Mouse (Mus musculus): ENCODE measurements around the gene Creb1. TPM values are rescaled to one million over a fixed set of nuclear protein-coding genes. Genes with fewer than 3 reads are reported as not detected.
"Not testable (repeated sequence)": the region's sequence is repeated elsewhere in the genome, so short reads cannot be mapped to it uniquely, and the experiment has no call there.

Gene Creb1
- polyA plus RNA-seq, 1 experiment from 2014 or later = 47.9 TPM

DNA sequence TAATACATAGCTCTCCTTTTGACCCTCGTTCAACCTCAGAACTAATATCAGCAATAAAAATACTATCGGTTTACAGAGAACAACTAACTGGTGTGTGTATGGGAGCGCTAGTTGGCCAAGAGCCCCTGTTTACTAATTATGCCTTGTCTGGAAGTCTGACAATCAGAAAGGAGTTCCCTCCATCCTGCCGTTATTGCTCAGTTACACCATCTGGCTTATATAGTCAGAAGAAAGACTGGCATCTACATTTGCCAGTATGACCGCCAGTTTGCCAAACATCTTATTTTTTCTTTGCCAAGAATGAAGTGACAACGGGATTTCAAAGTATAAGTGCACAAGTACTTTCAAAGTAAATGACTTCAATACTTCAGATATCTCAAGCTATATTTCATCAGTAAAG, 108.6 kb downstream of the Creb1 start:
- Histone ChIP-seq H3K4me2 (replicated peaks; ENCODE audit: low read depth, low read length) (no peak overlapping the region), H3K27ac (ENCODE audit: low read depth, low read length) (no peak overlapping the region), H3K9me3 (ENCODE audit: control insufficient read depth, low read length) (no peaks in the 10 kb centered on the region), H3K27me3 (ENCODE audit: control insufficient read depth, insufficient read depth, low read length) (no peaks in the 10 kb centered on the region), H3K4me1 (ENCODE audit: control insufficient read depth, insufficient read depth, low read length) (no peaks in the 10 kb centered on the region), H3K9ac (ENCODE audit: low read depth, low read length) (no peak overlapping the region), H3K4me3 (ENCODE audit: low read length) (no peak overlapping the region), H3K36me3 (ENCODE audit: control insufficient read depth, insufficient read depth, low read length) (no peaks in the 10 kb centered on the region)
- ATAC-seq (ENCODE audit: low FRiP score, low TSS enrichment) = no peak
- WGBS = 90% methylated on average over 6 of the region's 6 CpGs

DNA sequence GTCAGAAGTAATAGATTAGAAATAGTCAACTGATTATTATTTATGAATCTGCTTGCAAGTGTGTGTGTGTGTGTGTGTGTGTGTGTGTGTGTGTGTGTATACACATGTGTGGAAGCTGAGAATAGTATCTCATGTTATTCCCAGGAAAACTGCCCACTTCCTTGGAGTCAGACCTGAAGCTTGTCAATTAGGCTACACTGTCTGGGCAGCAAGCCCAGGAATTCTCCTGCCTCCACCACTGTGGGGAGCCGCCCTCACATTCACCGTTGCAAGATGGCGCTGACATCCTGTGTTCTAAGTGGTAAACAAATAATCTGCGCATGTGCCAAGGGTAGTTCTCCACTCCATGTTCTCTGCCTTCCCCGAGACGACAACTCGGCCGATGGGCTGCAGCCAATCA, 110.1 kb downstream of the Creb1 start:
- H3K36me3 ChIP-seq (ENCODE audit: control insufficient read depth, insufficient read depth, low read length); H3K4me2 ChIP-seq (replicated peaks; ENCODE audit: low read depth, low read length); H3K4me3 ChIP-seq (ENCODE audit: low read length); ATAC-seq (ENCODE audit: low FRiP score, low TSS enrichment); H3K27me3 ChIP-seq (ENCODE audit: control insufficient read depth, insufficient read depth, low read length); H3K9me3 ChIP-seq (ENCODE audit: control insufficient read depth, low read length); H3K9ac ChIP-seq (ENCODE audit: low read depth, low read length); H3K4me1 ChIP-seq (ENCODE audit: control insufficient read depth, insufficient read depth, low read length); H3K27ac ChIP-seq (ENCODE audit: low read depth, low read length): not testable (repeated sequence)
- 97% methylated on average over 8 of the region's 8 CpGs for WGBS

DNA sequence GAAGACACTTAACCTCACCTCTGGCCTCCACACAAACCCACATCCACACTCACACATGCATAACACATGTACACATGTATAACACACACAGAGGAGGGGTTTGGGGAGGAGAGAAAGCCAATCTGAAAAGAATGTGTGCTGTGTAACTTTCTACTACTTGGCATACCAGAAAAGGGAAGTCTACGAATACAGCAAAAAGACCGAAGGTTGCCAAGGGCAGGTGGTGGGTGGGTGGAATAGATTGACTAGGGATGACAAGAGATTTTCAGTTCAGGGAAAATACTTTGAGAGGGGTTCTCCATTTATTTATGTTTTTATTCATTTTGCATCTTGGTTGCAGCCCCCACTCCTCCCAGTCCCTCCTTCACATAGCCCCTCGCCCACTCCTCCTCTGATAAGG, 112.1 kb downstream of the Creb1 start:
- Histone ChIP-seq H3K4me3 (ENCODE audit: low read length) (no peak overlapping the region), H3K36me3 (ENCODE audit: control insufficient read depth, insufficient read depth, low read length) (no peaks in the 10 kb centered on the region), H3K9ac (ENCODE audit: low read depth, low read length) (no peak overlapping the region), H3K4me2 (replicated peaks; ENCODE audit: low read depth, low read length) (no peak overlapping the region), H3K27ac (ENCODE audit: low read depth, low read length) (no peak overlapping the region), H3K4me1 (ENCODE audit: control insufficient read depth, insufficient read depth, low read length) (no peaks in the 10 kb centered on the region), H3K27me3 (ENCODE audit: control insufficient read depth, insufficient read depth, low read length) (no peaks in the 10 kb centered on the region), H3K9me3 (ENCODE audit: control insufficient read depth, low read length) (no peaks in the 10 kb centered on the region)
- no peak for ATAC-seq (ENCODE audit: low FRiP score, low TSS enrichment)
- 93% methylated on average over 3 of the region's 3 CpGs for WGBS

DNA sequence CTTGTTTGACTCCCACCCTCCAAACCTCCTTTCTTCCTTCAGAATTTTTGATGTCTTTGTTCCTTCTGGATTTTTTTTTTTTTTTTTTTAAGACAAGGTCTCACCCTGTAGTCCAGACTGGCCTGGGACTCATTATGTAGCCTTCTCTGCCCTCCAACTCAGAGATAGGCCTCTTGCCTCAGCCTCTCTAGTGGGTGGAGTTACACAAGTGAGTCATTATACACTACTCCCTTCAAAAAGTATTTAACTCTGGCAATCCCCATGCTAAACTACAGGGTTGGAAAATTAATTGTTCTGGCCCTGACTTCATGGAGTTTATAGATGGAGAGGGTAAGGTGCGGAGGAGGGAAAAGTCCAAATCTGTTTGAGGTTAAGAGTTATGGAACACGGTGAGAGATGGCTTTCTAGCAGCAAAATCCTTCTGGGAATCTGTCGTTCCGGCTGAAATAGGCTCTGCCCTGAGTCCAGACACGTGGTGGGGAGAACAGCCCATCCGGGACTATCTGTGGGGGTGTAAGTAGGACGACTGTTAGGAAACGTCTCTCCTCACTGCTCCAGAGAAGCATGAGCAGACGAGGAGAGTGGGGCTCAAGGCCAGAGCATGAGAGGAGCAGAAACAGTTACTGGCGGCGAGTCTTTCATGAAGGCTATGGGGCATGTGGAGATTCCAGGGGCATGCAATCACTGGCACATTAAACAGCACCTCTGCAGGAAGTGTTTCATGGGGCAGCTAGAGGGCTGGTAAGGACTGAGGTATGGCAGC, 117.1 kb downstream of the Creb1 start:
- Histone ChIP-seq H3K36me3 (ENCODE audit: control insufficient read depth, insufficient read depth, low read length) (no peaks in the 10 kb centered on the region), H3K4me3 (ENCODE audit: low read length) (no peak overlapping the region), H3K9me3 (ENCODE audit: control insufficient read depth, low read length) (no peaks in the 10 kb centered on the region), H3K27me3 (ENCODE audit: control insufficient read depth, insufficient read depth, low read length) (no peaks in the 10 kb centered on the region), H3K27ac (ENCODE audit: low read depth, low read length) (no peak overlapping the region), H3K4me1 (ENCODE audit: control insufficient read depth, insufficient read depth, low read length) (no peaks in the 10 kb centered on the region), H3K4me2 (replicated peaks; ENCODE audit: low read depth, low read length) (no peak overlapping the region), H3K9ac (ENCODE audit: low read depth, low read length) (no peak overlapping the region)
- WGBS = 62% methylated on average over 11 of the region's 11 CpGs
- no peak for ATAC-seq (ENCODE audit: low FRiP score, low TSS enrichment)

DNA sequence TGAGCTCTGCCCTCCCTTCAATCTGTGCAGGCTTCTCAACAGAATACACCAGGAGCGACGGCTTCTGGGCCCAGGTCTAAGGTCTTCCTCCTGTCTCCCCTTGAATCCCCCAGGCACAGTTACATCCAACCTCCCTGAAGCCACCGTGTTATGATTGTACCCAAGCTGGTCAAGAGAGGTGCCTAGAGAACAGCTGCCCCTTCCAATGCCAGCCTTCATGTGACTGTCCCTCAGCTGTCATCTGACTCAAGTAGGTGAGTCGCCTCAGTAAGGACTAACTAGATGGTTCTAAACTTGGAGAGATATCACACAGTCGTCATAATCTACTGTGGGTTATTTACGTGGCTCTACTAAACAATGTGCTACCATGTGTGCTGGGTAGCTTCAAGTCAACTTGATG, 121.3 kb downstream of the Creb1 start:
- no peak overlapping the region for H3K4me2 ChIP-seq (replicated peaks; ENCODE audit: low read depth, low read length)
- no peak overlapping the region for H3K27ac ChIP-seq (ENCODE audit: low read depth, low read length)
- H3K36me3 ChIP-seq (ENCODE audit: control insufficient read depth, insufficient read depth, low read length) = no peaks in the 10 kb centered on the region
- no peak overlapping the region for H3K9ac ChIP-seq (ENCODE audit: low read depth, low read length)
- 94% methylated on average over 6 of the region's 6 CpGs for WGBS
- no peak for ATAC-seq (ENCODE audit: low FRiP score, low TSS enrichment)
- H3K4me3 ChIP-seq (ENCODE audit: low read length) = no peak overlapping the region
- H3K9me3 ChIP-seq (ENCODE audit: control insufficient read depth, low read length) = no peaks in the 10 kb centered on the region
- no peaks in the 10 kb centered on the region for H3K27me3 ChIP-seq (ENCODE audit: control insufficient read depth, insufficient read depth, low read length)
- no peaks in the 10 kb centered on the region for H3K4me1 ChIP-seq (ENCODE audit: control insufficient read depth, insufficient read depth, low read length)

Other genes starting within 250 kb of the Creb1 start
- gene Mettl21a, start 84.6 kb downstream of the Creb1 start, polyA plus RNA-seq (2014; fragmentation: Nextera tagmentation; extraction: Ambion mirVana) = 16.9 and 20.4 TPM in 2 replicates
- 9.0 and 11.3 TPM in 2 replicates for gene Ccnyl1, start 157.8 kb downstream of the Creb1 start, polyA plus RNA-seq (2014; fragmentation: Nextera tagmentation; extraction: Ambion mirVana)
- 1.8 and 2.3 TPM in 2 replicates for gene Fzd5, start 205.1 kb downstream of the Creb1 start, polyA plus RNA-seq (2014; fragmentation: Nextera tagmentation; extraction: Ambion mirVana)

All from kidney, embryonic 14.5 days (tissue).